Mouse (Mus musculus) small intestine, adult 2 months (tissue): ENCODE data around the gene Cttn. TPM values are rescaled to one million over a fixed set of nuclear protein-coding genes. Genes with fewer than 3 reads are reported as not detected.

Experiments used
- H3K27ac ChIP-seq: fragments of 200-500 bp; 2 replicates; pipeline ENCODE4 v1.5.1; 2012; ENCODE audit warnings: low read depth, low read length, control low read depth, inconsistent platforms; ENCODE audit not compliant: insufficient read depth
- H3K27me3 ChIP-seq: fragments of 200-500 bp; 2 replicates; pipeline ENCODE4 v1.6.1; 2012; ENCODE audit warnings: mild to moderate bottlenecking, moderate library complexity, low read length, inconsistent platforms; ENCODE audit not compliant: control insufficient read depth, insufficient read depth
- H3K36me3 ChIP-seq: fragments of 200-500 bp; 2 replicates; pipeline ENCODE4 v1.6.1; 2012; ENCODE audit warnings: mild to moderate bottlenecking, low read length, control low read depth, inconsistent platforms; ENCODE audit not compliant: control insufficient read depth, insufficient read depth
- H3K4me1 ChIP-seq: fragments of 200-500 bp; 2 replicates; pipeline ENCODE4 v1.6.1; 2012; ENCODE audit warnings: low read length, inconsistent platforms, mixed read lengths; ENCODE audit not compliant: control insufficient read depth, insufficient read depth, insufficient read length
- H3K4me3 ChIP-seq: fragments of 200-500 bp; 2 replicates; pipeline ENCODE4 v1.5.1; 2012; ENCODE audit warnings: low read depth, mild to moderate bottlenecking, control low read depth, inconsistent platforms, low read length, moderate library complexity
- CTCF ChIP-seq: fragments of 200-500 bp; IDR thresholded peaks from 2 replicates; pipeline ENCODE4 v1.5.1; 2012; ENCODE audit warnings: low read depth, mild to moderate bottlenecking, control low read depth, inconsistent platforms, low read length, moderate library complexity, mixed read lengths; ENCODE audit not compliant: insufficient replicate concordance, insufficient read length; ENCODE audit errors: extremely low read depth
- POLR2A ChIP-seq: fragments of 200-500 bp; IDR thresholded peaks from 2 replicates; pipeline ENCODE4 v1.6.1; 2012; ENCODE audit warnings: low read depth, mild to moderate bottlenecking, control low read depth, inconsistent platforms, low read length, moderate library complexity
- WGBS: fragments of 180-500 bp; shearing (Covaris S2); methylation state at CpG from one replicate; pipeline ENCODE4 v1.1.7; 2018; 5-methylcytosine and 5-hydroxymethylcytosine counted together
- polyA plus RNA-seq: library from polyadenylated mRNA; depleted of rRNA; stranded (reverse); fragments of >200 nt; gene quantifications from 2 replicates; pipeline ENCODE4 v1.2.3, GENCODE M21; 2012

Cttn gene
- polyA plus RNA-seq, 1 experiment = 127 TPM

DNA sequence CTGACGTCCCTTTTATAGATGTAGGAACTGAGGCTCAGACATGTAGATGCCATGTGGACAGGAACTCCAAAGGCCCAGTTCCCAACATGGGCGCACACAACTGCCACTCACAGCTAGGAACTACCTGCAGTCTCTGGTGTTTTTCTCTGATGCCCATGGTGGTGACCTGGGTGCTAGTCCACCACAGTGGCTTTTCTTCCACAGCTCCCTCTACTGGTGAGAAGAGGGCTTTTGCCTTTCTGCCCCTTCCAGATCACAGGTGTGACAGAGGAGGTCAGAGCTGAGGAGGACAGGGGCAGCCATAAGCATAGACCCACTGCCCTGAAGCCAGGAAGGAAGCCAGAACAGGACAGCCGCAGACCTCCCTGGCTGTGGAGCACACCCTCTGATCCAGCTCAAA is 43.3 kb downstream of the Cttn start:
- Histone ChIP-seq H3K27ac (no peak overlapping the region), H3K27me3 (no peaks in the 10 kb centered on the region), H3K4me1 (no peaks in the 10 kb centered on the region), H3K36me3 (no peaks in the 10 kb centered on the region), H3K4me3 (no peak overlapping the region)
- no peak for TF ChIP-seq POLR2A
- peak; percentile 48; the same call in 1 of the 2 replicates for TF ChIP-seq CTCF
- 78% methylated on average over 3 of the region's 3 CpGs for WGBS

DNA sequence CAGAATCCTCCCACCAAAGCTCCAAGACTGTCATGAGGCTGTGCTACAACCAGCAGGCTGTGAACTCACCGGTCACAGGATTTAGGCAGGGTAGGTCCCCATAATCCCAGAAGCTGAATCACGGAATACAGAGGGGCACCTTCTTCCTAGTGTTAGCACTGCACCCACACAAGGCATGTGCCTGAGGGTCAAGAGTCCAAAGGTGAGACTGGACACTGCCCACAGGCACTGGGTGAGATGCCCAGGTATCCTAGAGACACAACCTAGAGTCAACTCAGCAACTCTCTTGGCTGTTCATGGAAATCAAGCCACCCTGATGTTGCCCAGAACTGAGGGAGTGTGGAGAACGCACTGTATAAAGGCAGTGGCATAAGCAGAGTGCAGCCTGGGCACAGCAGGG is 44.2 kb downstream of the Cttn start:
- WGBS = 79% methylated on average over 3 of the region's 3 CpGs
- no peaks in the 10 kb centered on the region for H3K36me3 ChIP-seq
- H3K27ac ChIP-seq = no peak overlapping the region
- H3K4me3 ChIP-seq = no peak overlapping the region
- H3K27me3 ChIP-seq = no peaks in the 10 kb centered on the region
- TF ChIP-seq POLR2A (no peak), CTCF (no peak)
- H3K4me1 ChIP-seq = no peaks in the 10 kb centered on the region

DNA sequence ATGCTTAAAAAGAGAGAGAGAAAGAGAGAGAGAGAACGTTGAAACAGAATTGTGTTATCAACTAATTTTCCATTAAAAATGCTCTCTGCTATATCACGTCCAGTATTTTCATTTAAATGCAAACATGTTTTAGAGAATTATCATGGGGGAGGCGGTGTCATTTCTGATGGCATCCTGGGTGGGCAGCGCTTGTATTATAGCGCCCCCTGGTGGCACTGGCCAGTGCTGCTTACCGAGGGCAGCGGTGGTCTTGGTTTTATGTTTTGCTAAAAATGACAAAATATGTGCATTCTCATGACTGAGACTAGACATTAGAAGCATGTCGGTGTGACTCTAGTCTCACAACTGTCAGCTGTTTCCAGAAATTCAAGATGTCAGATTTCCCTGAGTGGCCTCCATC is 44.9 kb downstream of the Cttn start:
- H3K27me3 ChIP-seq = no peaks in the 10 kb centered on the region
- peak; percentile 98 for TF ChIP-seq CTCF
- no peak for TF ChIP-seq POLR2A
- WGBS = 10% methylated on average over 8 of the region's 8 CpGs
- no peaks in the 10 kb centered on the region for H3K4me1 ChIP-seq
- no peak overlapping the region for H3K4me3 ChIP-seq
- no peak overlapping the region for H3K27ac ChIP-seq
- H3K36me3 ChIP-seq = no peaks in the 10 kb centered on the region

DNA sequence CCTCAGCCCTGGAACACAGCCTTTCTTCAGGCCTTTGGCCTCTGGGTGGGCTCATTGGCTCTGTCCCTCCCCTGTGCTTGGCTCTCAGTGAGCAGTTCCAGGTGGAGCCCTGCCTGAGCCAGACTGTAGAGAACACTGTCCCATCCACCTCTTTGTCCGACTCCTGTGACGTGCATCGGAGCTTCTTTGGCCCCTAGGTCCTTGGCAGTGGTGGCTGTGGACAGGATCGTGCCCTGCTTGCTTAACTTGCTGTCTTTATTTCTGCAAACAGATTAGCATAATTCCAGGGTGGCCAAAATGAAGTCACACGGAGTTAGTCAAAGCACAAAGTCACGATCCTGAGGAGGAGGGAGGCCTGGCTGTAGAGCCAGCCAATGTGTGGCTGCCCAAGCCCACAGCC is 49.3 kb downstream of the Cttn start:
- Histone ChIP-seq H3K27me3 (no peaks in the 10 kb centered on the region), H3K4me1 (peaks cover 10% of the 10 kb centered on the region; the same call in 1 of the 2 replicates), H3K4me3 (no peak overlapping the region), H3K36me3 (no peaks in the 10 kb centered on the region), H3K27ac (no peak overlapping the region)
- WGBS = 81% methylated on average over 6 of the region's 6 CpGs
- TF ChIP-seq CTCF (no peak), POLR2A (no peak)

DNA sequence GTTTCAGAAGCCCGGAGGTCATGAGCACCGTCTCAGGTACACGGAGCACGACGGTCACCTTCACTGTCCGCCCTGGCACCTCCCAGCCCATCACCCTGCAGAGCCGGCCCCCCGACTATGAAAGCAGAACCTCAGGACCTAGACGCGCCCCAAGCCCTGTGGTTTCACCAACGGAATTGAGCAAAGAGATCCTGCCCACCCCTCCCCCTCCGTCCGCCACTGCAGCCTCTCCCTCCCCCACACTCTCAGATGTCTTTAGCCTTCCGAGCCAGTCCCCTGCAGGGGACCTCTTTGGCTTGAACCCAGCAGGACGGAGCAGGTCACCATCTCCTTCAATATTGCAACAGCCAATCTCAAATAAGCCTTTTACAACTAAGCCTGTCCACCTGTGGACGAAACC is 50.3 kb downstream of the Cttn start:
- H3K4me1 ChIP-seq = peaks cover 14% of the 10 kb centered on the region
- no peak overlapping the region for H3K4me3 ChIP-seq
- WGBS = 61% methylated on average over 16 of the region's 16 CpGs
- TF ChIP-seq CTCF (no peak), POLR2A (no peak)
- no peaks in the 10 kb centered on the region for H3K36me3 ChIP-seq
- no peak overlapping the region for H3K27ac ChIP-seq
- H3K27me3 ChIP-seq = no peaks in the 10 kb centered on the region

DNA sequence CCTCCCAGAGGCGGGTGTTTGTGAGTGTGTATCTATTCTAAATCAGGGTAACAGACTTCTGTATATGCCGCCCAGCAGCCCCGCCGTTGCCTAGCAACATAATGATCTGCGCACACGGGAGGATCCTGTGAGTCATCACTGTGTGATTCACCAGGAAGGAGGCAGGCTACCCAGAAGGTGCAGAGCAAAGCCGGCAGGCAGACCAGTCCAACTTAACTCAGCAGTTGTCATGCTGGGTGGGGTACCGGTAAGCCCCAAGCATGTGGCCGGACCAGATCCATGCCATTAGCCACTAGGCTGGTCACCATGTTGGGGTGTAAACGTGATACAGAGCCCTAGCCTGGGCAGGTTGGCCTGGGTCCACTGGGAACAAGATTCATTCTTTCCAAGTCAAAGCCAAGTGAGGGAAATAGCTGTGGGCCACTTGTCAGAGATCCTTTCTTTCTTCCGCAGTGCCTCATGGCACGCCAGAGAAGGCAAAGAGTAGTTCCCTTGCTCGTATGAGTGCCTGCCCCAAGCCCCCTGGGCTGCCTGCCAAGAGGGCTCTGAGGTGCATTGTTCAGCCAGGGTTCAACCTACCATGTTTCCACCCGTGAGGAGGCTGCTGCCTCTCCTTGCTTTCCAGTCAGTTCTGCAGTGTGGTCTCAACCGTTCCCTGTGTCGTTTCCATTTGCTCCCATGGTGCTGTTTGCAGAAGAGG is 53.0 kb downstream of the Cttn start:
- H3K36me3 ChIP-seq = no peaks in the 10 kb centered on the region
- TF ChIP-seq POLR2A (no peak), CTCF (no peak)
- no peaks in the 10 kb centered on the region for H3K27me3 ChIP-seq
- peaks cover 14% of the 10 kb centered on the region for H3K4me1 ChIP-seq
- H3K4me3 ChIP-seq = no peak overlapping the region
- no peak overlapping the region for H3K27ac ChIP-seq
- 27% methylated on average over 16 of the region's 16 CpGs for WGBS

DNA sequence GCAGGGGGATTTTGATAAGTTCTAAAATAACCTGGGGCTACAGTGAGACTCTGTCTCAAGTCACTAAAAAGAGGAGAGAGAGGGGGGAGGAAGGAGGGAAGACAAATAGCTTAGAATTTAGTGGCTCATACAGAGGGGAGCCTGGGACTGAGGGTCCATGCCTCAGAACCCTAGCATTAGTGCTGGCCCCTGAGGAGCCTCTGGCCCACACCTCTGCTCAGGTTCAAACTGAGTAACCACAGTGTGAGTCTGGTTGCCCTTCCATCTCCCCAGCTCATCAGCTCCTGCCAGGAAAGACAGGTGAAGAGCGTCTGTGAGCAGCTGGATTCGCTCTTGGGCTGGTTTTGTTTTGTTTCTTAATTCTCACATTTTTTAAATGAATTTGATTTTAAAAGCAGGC is 53.6 kb downstream of the Cttn start:
- H3K27ac ChIP-seq = no peak overlapping the region
- H3K27me3 ChIP-seq = no peaks in the 10 kb centered on the region
- TF ChIP-seq CTCF (no peak), POLR2A (no peak)
- H3K4me1 ChIP-seq = peaks cover 14% of the 10 kb centered on the region
- H3K36me3 ChIP-seq = no peaks in the 10 kb centered on the region
- WGBS = 44% methylated on average over 2 of the region's 2 CpGs
- H3K4me3 ChIP-seq = no peak overlapping the region
